Mouse (Mus musculus): ENCODE measurements at regions not wholly inside any gene's neighbourhood (a gene's known extent, or its start where the extent isn't known, plus 50 kb on each side); places are given as distances from the start of the nearest gene placed in this dataset.

DNA sequence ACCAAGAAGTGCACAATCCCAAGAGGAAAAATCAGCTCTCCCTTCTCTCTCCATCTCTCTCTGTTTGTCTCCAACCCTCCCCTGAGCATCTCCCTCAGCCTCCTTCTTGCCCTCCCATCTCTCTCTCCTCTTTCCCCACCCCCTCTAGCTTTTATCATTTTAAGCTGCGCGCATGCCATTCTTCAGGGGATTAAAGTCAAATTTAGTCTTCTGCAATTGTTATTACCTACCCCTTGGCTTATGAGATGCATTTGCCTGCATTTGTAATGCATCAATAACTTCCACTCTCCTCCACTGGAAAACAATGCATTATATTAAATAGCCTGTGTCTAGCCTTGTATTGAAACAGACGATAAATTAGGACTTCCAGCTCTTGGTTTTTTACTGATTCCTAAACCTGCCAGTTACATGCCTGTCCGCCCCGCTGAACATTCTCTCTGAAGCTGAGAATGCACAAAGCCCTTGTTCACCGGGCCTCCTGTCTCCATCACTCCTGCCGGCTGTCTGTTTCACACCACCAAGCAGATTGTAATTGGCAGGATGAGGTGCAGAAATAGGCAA lies 429.6 kb downstream of the Prss52 start:
- Histone ChIP-seq H3K36me3 (ENCODE audit: control insufficient read depth, insufficient read depth, low read length) (no peaks in the 10 kb centered on the region), H3K4me1 (replicated peaks; ENCODE audit: control insufficient read depth, insufficient read depth, low read length) (no peaks in the 10 kb centered on the region), H3K9me3 (ENCODE audit: control insufficient read depth, low read length) (no peaks in the 10 kb centered on the region), H3K4me3 (ENCODE audit: low read depth, low read length) (no peak overlapping the region), H3K27ac (ENCODE audit: low read depth, low read length) (peak overlapping the region; percentile 75), H3K4me2 (replicated peaks; ENCODE audit: low read depth, low read length) (no peak overlapping the region), H3K27me3 (ENCODE audit: control insufficient read depth, insufficient read depth, low read length) (no peaks in the 10 kb centered on the region), H3K9ac (ENCODE audit: low read depth, low read length) (no peak overlapping the region)
- DNase-seq (ENCODE audit: low spot score) (peak; percentile 27), ATAC-seq (ENCODE audit: low FRiP score) (no peak)
- 27% methylated on average over 7 of the region's 7 CpGs for WGBS

DNA sequence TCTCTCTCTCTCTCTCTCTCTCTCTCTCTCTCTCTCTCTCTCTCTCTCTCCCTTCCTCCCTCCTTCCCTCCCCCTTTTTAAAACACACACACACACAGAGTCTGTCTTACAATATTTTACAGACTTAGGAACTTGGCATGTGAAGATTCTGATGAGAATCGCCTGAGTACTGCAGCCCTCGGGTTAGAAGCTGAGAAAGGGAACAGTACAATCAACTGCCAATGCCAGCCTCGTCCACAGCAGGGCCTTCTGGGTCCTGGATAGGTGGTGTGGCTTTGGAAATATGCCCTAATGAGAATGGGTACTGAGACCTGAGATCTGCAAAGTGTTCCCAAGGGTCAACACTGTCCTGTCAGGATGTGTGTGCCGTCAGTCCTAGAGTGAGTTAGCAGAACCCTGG lies 430.1 kb downstream of the Prss52 start:
- Histone ChIP-seq H3K4me2 (replicated peaks; ENCODE audit: low read depth, low read length) (no peak overlapping the region), H3K27ac (ENCODE audit: low read depth, low read length) (peak overlapping the region; percentile 75), H3K4me1 (replicated peaks; ENCODE audit: control insufficient read depth, insufficient read depth, low read length) (no peaks in the 10 kb centered on the region), H3K9ac (ENCODE audit: low read depth, low read length) (no peak overlapping the region), H3K36me3 (ENCODE audit: control insufficient read depth, insufficient read depth, low read length) (no peaks in the 10 kb centered on the region), H3K4me3 (ENCODE audit: low read depth, low read length) (no peak overlapping the region), H3K9me3 (ENCODE audit: control insufficient read depth, low read length) (no peaks in the 10 kb centered on the region), H3K27me3 (ENCODE audit: control insufficient read depth, insufficient read depth, low read length) (no peaks in the 10 kb centered on the region)
- ATAC-seq (ENCODE audit: low FRiP score) (no peak), DNase-seq (ENCODE audit: low spot score) (no peak)
- 52% methylated on average over 4 of the region's 4 CpGs for WGBS

DNA sequence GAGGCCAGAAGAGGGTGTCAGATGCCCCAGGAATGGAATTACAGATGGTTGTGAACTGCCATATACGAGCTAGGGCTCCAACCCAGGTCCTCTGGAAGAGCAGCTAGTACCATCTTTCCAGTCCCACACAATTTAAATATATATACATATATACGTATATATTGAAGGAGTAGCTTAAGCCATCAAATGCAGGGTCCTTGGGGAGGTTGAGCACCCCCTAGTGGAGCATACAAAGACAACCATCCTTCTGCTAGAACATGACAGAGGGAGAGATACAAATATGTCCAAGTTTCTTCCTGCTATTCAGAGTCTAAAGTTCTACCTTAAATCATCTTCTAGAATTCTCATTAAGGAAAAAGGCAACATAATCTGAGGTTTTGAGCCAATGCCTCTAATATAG lies 435.4 kb downstream of the Prss52 start:
- Histone ChIP-seq H3K27me3 (ENCODE audit: control insufficient read depth, insufficient read depth, low read length) (no peaks in the 10 kb centered on the region), H3K4me1 (replicated peaks; ENCODE audit: control insufficient read depth, insufficient read depth, low read length) (no peaks in the 10 kb centered on the region), H3K9ac (ENCODE audit: low read depth, low read length) (no peak overlapping the region), H3K4me3 (ENCODE audit: low read depth, low read length) (no peak overlapping the region), H3K4me2 (replicated peaks; ENCODE audit: low read depth, low read length) (no peak overlapping the region), H3K36me3 (ENCODE audit: control insufficient read depth, insufficient read depth, low read length) (no peaks in the 10 kb centered on the region), H3K27ac (ENCODE audit: low read depth, low read length) (no peak overlapping the region), H3K9me3 (ENCODE audit: control insufficient read depth, low read length) (no peaks in the 10 kb centered on the region)
- DNase-seq (ENCODE audit: low spot score) = no peak
- no peak for ATAC-seq (ENCODE audit: low FRiP score)
- 65% methylated on average over 2 of the region's 2 CpGs for WGBS

DNA sequence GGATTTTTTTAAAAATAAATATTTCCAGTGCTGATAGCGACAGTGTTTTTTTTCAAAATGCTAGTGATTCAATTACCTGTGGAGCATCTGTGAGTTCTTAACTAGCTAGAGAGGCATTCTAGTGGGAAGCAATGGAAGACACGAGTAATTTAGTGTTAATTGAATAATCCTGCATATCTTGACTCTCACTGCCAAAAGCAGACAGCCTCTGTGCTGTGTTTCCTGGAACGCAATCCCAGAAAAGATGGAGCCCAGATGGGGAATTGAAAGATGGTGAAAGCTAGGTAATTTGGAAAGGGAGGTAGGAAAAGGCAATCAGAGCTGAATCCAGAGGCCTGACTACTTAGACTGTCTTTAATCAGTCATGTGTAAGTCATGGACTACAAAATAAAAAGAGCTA lies 441.0 kb downstream of the Prss52 start:
- Histone ChIP-seq H3K36me3 (ENCODE audit: control insufficient read depth, insufficient read depth, low read length) (no peaks in the 10 kb centered on the region), H3K4me3 (ENCODE audit: low read depth, low read length) (no peak overlapping the region), H3K4me2 (replicated peaks; ENCODE audit: low read depth, low read length) (no peak overlapping the region), H3K9me3 (ENCODE audit: control insufficient read depth, low read length) (no peaks in the 10 kb centered on the region), H3K9ac (ENCODE audit: low read depth, low read length) (no peak overlapping the region), H3K27ac (ENCODE audit: low read depth, low read length) (no peak overlapping the region), H3K27me3 (ENCODE audit: control insufficient read depth, insufficient read depth, low read length) (no peaks in the 10 kb centered on the region), H3K4me1 (replicated peaks; ENCODE audit: control insufficient read depth, insufficient read depth, low read length) (no peaks in the 10 kb centered on the region)
- 80% methylated on average over 3 of the region's 3 CpGs for WGBS
- no peak for ATAC-seq (ENCODE audit: low FRiP score)
- no peak for DNase-seq (ENCODE audit: low spot score)

DNA sequence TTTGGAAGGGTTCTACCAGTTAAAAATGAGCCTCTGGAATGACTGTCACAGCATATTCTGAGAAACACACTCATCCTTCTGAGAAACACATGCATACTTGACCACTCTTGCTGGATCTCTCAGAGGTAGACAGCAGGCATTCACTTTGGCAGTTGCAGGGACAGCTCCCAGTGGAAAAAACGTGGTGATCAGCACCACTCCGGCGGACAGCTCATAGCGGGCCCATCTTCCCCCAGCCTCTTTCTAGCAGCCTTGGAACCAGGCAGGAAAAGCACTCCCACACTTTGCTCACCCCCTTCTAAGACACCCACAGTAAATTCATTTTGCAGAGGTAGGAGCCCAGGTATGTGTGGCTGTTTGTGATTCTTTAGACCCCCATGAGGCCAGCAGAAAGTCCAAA lies 442.7 kb downstream of the Prss52 start:
- H3K4me1 ChIP-seq (replicated peaks; ENCODE audit: control insufficient read depth, insufficient read depth, low read length) = no peaks in the 10 kb centered on the region
- H3K9me3 ChIP-seq (ENCODE audit: control insufficient read depth, low read length) = no peaks in the 10 kb centered on the region
- H3K4me2 ChIP-seq (replicated peaks; ENCODE audit: low read depth, low read length) = no peak overlapping the region
- DNase-seq (ENCODE audit: low spot score) = peak; percentile 66
- WGBS = 8% methylated on average over 4 of the region's 4 CpGs
- H3K27me3 ChIP-seq (ENCODE audit: control insufficient read depth, insufficient read depth, low read length) = no peaks in the 10 kb centered on the region
- H3K4me3 ChIP-seq (ENCODE audit: low read depth, low read length) = no peak overlapping the region
- ATAC-seq (ENCODE audit: low FRiP score) = no peak
- H3K27ac ChIP-seq (ENCODE audit: low read depth, low read length) = no peak overlapping the region
- H3K36me3 ChIP-seq (ENCODE audit: control insufficient read depth, insufficient read depth, low read length) = no peaks in the 10 kb centered on the region
- H3K9ac ChIP-seq (ENCODE audit: low read depth, low read length) = no peak overlapping the region

DNA sequence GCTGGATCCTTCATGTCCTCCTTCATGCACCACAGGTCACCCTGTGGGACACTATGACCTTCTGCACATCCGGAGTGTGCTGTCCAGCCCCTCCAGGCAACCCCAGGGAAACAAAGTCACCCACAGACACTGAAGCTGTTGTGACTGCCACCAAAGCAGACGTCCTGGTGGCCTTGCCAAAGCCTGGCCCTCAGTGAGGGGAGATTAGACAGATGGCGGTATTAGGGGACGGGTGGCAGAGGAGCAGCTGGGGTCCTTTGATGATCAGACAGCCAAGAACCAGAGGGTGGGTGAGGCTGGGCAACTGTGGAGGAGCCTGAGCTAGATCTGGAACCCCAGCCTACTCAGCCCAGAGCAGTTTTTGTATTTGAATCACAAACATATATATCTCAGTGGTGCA lies 448.9 kb downstream of the Prss52 start:
- H3K4me2 ChIP-seq (replicated peaks; ENCODE audit: low read depth, low read length) = no peak overlapping the region
- H3K9ac ChIP-seq (ENCODE audit: low read depth, low read length) = no peak overlapping the region
- no peak overlapping the region for H3K4me3 ChIP-seq (ENCODE audit: low read depth, low read length)
- DNase-seq (ENCODE audit: low spot score) = no peak
- H3K9me3 ChIP-seq (ENCODE audit: control insufficient read depth, low read length) = no peaks in the 10 kb centered on the region
- no peaks in the 10 kb centered on the region for H3K27me3 ChIP-seq (ENCODE audit: control insufficient read depth, insufficient read depth, low read length)
- no peaks in the 10 kb centered on the region for H3K4me1 ChIP-seq (replicated peaks; ENCODE audit: control insufficient read depth, insufficient read depth, low read length)
- no peak overlapping the region for H3K27ac ChIP-seq (ENCODE audit: low read depth, low read length)
- H3K36me3 ChIP-seq (ENCODE audit: control insufficient read depth, insufficient read depth, low read length) = no peaks in the 10 kb centered on the region
- 61% methylated on average over 4 of the region's 4 CpGs for WGBS
- ATAC-seq (ENCODE audit: low FRiP score) = no peak

DNA sequence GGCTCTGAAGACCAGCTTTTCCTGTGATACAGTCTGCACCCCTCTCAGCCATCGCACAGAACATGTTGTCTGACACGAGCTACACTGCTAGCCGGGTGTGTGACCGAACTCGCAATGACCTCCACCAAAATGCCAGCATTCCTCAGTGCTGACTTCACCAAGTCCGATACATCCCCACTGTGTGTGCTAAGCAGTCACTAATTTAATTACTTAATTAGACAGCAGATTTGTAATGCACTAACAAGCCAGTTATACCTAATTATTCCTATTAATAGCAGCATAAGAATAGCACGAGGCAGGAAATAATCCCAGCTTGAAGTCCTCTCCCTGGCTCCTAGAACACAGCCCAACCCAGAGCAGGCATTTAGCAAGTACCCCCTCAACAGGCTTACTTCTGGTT lies 452.0 kb downstream of the Prss52 start:
- H3K27ac ChIP-seq (ENCODE audit: low read depth, low read length) = no peak overlapping the region
- WGBS = 91% methylated on average over 7 of the region's 7 CpGs
- H3K9ac ChIP-seq (ENCODE audit: low read depth, low read length) = no peak overlapping the region
- H3K4me2 ChIP-seq (replicated peaks; ENCODE audit: low read depth, low read length) = no peak overlapping the region
- H3K27me3 ChIP-seq (ENCODE audit: control insufficient read depth, insufficient read depth, low read length) = no peaks in the 10 kb centered on the region
- H3K4me1 ChIP-seq (replicated peaks; ENCODE audit: control insufficient read depth, insufficient read depth, low read length) = no peaks in the 10 kb centered on the region
- no peaks in the 10 kb centered on the region for H3K36me3 ChIP-seq (ENCODE audit: control insufficient read depth, insufficient read depth, low read length)
- no peak overlapping the region for H3K4me3 ChIP-seq (ENCODE audit: low read depth, low read length)
- H3K9me3 ChIP-seq (ENCODE audit: control insufficient read depth, low read length) = no peaks in the 10 kb centered on the region
- no peak for ATAC-seq (ENCODE audit: low FRiP score)
- no peak for DNase-seq (ENCODE audit: low spot score)

DNA sequence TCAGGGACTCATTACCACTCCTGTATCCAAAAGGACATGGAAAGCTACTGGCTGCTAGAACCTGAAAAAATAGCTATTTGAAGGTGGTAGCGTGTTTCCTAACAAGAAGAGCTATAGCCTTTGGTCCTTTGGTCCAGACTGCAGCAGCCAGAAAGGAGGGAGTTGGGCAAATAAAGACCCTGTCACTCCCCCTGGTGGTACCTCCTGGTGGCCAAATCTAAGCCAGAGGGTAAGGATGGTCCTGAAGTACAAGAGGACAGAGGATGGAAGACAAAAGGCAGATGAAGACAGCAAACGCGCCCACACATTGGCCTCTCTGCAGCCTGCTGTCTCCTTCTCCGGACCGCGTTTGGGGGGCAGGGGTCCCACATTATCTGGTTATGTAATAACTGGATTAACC lies 453.4 kb downstream of the Prss52 start:
- no peaks in the 10 kb centered on the region for H3K27me3 ChIP-seq (ENCODE audit: control insufficient read depth, insufficient read depth, low read length)
- H3K36me3 ChIP-seq (ENCODE audit: control insufficient read depth, insufficient read depth, low read length) = no peaks in the 10 kb centered on the region
- no peak overlapping the region for H3K4me2 ChIP-seq (replicated peaks; ENCODE audit: low read depth, low read length)
- no peaks in the 10 kb centered on the region for H3K9me3 ChIP-seq (ENCODE audit: control insufficient read depth, low read length)
- H3K27ac ChIP-seq (ENCODE audit: low read depth, low read length) = no peak overlapping the region
- no peak overlapping the region for H3K9ac ChIP-seq (ENCODE audit: low read depth, low read length)
- WGBS = 75% methylated on average over 6 of the region's 6 CpGs
- ATAC-seq (ENCODE audit: low FRiP score) = no peak
- no peak overlapping the region for H3K4me3 ChIP-seq (ENCODE audit: low read depth, low read length)
- H3K4me1 ChIP-seq (replicated peaks; ENCODE audit: control insufficient read depth, insufficient read depth, low read length) = no peaks in the 10 kb centered on the region
- peak; percentile 33 for DNase-seq (ENCODE audit: low spot score)

DNA sequence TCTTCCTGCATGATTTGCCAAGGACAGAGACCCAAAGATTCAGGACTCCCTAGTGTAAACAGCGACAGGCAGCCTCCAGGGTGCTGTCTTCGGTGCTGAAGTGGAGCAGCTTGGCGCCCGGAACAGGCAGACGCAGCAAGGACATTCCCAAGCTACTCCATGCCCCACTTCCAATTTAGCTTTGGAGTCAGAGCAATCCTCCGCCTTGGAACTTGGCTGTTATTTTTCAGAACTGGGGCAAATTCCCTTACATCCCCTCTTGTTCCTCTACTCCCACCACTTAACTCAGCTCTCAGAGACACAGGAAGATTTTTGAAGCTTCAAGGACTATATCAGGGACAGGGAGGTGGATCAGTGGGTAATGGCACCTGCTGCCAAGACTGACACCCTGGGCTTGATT lies 464.6 kb downstream of the Prss52 start:
- H3K9me3 ChIP-seq (ENCODE audit: control insufficient read depth, low read length) = no peaks in the 10 kb centered on the region
- no peak overlapping the region for H3K9ac ChIP-seq (ENCODE audit: low read depth, low read length)
- DNase-seq (ENCODE audit: low spot score) = peak; percentile 50
- no peak overlapping the region for H3K4me3 ChIP-seq (ENCODE audit: low read depth, low read length)
- WGBS = 13% methylated on average over 6 of the region's 6 CpGs
- ATAC-seq (ENCODE audit: low FRiP score) = no peak
- H3K4me1 ChIP-seq (replicated peaks; ENCODE audit: control insufficient read depth, insufficient read depth, low read length) = no peaks in the 10 kb centered on the region; the same call in 1 of the 2 replicates
- H3K36me3 ChIP-seq (ENCODE audit: control insufficient read depth, insufficient read depth, low read length) = no peaks in the 10 kb centered on the region
- no peak overlapping the region for H3K4me2 ChIP-seq (replicated peaks; ENCODE audit: low read depth, low read length)
- H3K27ac ChIP-seq (ENCODE audit: low read depth, low read length) = no peak overlapping the region
- H3K27me3 ChIP-seq (ENCODE audit: control insufficient read depth, insufficient read depth, low read length) = no peaks in the 10 kb centered on the region
